Mouse (Mus musculus) intestine, postnatal 0 days (tissue): ENCODE results near the gene Tob2. TPM values are rescaled to one million over a fixed set of nuclear protein-coding genes. Genes with fewer than 3 reads are reported as not detected.

ENCODE experiments used
- ATAC-seq: fragments of 200-750 bp; cut with Nextera tagmentation; 2 replicates; pipeline ENCODE4 v1.8.0; 2017; ENCODE audit warnings: mild to moderate bottlenecking, moderate TSS enrichment, moderate library complexity
- H3K27ac ChIP-seq: fragments of 300-500 bp; sonication (generic); 2 replicates; pipeline ENCODE4 v1.5.1; 2014; ENCODE audit warnings: mild to moderate bottlenecking, low read depth, low read length, moderate library complexity
- H3K27me3 ChIP-seq: fragments of 300-500 bp; sonication (generic); replicated peaks from 2 replicates; pipeline ENCODE4 v1.6.1; 2014; ENCODE audit warnings: low read length, mixed read lengths; ENCODE audit not compliant: control insufficient read depth, insufficient read depth
- H3K36me3 ChIP-seq: fragments of 300-500 bp; sonication (generic); 2 replicates; pipeline ENCODE4 v1.6.1; 2014; ENCODE audit warnings: mild to moderate bottlenecking, moderate library complexity; ENCODE audit not compliant: control insufficient read depth, insufficient read depth
- H3K4me1 ChIP-seq: fragments of 300-500 bp; sonication (generic); replicated peaks from 2 replicates; pipeline ENCODE4 v1.6.1; 2014; ENCODE audit warnings: antibody characterized with exemption, low read length, mixed read lengths; ENCODE audit not compliant: control insufficient read depth, insufficient read depth
- H3K4me2 ChIP-seq: fragments of 300-500 bp; sonication (generic); replicated peaks from 2 replicates; pipeline ENCODE4 v1.6.1; 2014; ENCODE audit warnings: low read depth, mild to moderate bottlenecking, moderate library complexity
- H3K4me3 ChIP-seq: fragments of 300-500 bp; sonication (generic); 2 replicates; pipeline ENCODE4 v1.5.1; 2014; ENCODE audit warnings: low read depth, low read length
- H3K9ac ChIP-seq: fragments of 300-500 bp; sonication (generic); 2 replicates; pipeline ENCODE4 v1.6.1; 2014; ENCODE audit warnings: mild to moderate bottlenecking, low read depth, low read length
- H3K9me3 ChIP-seq: fragments of 300-500 bp; sonication (generic); 2 replicates; pipeline ENCODE4 v1.6.1; 2016; ENCODE audit warnings: mixed run types; ENCODE audit not compliant: control insufficient read depth
- CTCF ChIP-seq: sonication (generic); IDR thresholded peaks from 2 replicates; pipeline ENCODE4 v1.5.1; 2016; ENCODE audit warnings: low read depth, mild to moderate bottlenecking, control low read depth, antibody characterized with exemption, moderate library complexity
- WGBS: fragments of 180-500 bp; shearing (Covaris S2); extraction: QIAGEN DNeasy Blood & Tissue Kit; methylation state at CpG from one replicate; pipeline ENCODE4 v1.1.7; 2014; 5-methylcytosine and 5-hydroxymethylcytosine counted together
- polyA plus RNA-seq: library from polyadenylated mRNA; unstranded; fragments of >200 nt; fragmentation: Nextera tagmentation; extraction: Ambion mirVana; gene quantifications from 2 replicates; pipeline ENCODE4 v1.2.1, GENCODE M21; 2015

Tob2 gene
- polyA plus RNA-seq, 1 experiment from 2014 or later: 19.8 TPM

GRCm38 (mm10) chr15:81849104-81849503 lies 9.5 kb downstream of the Tob2 start:
- no peak overlapping the region for H3K9ac ChIP-seq

GRCm38 (mm10) chr15:81848301-81848700 lies 10.3 kb downstream of the Tob2 start:
- H3K9me3 ChIP-seq: no peaks in the 10 kb centered on the region
- H3K36me3 ChIP-seq: peaks cover 44% of the 10 kb centered on the region
- no peak overlapping the region for H3K4me2 ChIP-seq
- H3K27me3 ChIP-seq: no peaks in the 10 kb centered on the region
- H3K27ac ChIP-seq: no peak overlapping the region
- no peak for ATAC-seq
- H3K9ac ChIP-seq: no peak overlapping the region
- TF ChIP-seq CTCF: peak; percentile 84
- no peaks in the 10 kb centered on the region; the same call in 1 of the 2 replicates for H3K4me1 ChIP-seq
- H3K4me3 ChIP-seq: no peak overlapping the region
- WGBS: 29% methylated on average over 7 of the region's 7 CpGs

More at GRCm38 (mm10) chr15:81849104-81849503, 9.5 kb downstream of the Tob2 start:
- H3K27me3 ChIP-seq: no peaks in the 10 kb centered on the region
- H3K4me3 ChIP-seq: no peak overlapping the region
- no peak for ATAC-seq
- H3K4me1 ChIP-seq: no peaks in the 10 kb centered on the region; the same call in 1 of the 2 replicates
- H3K9me3 ChIP-seq: no peaks in the 10 kb centered on the region
- peaks cover 44% of the 10 kb centered on the region for H3K36me3 ChIP-seq
- H3K4me2 ChIP-seq: no peak overlapping the region
- no peak overlapping the region for H3K27ac ChIP-seq
- WGBS: 75% methylated on average over 9 of the region's 9 CpGs
- TF ChIP-seq CTCF: no peak

- Histone ChIP-seq H3K27ac (peak overlapping the region; percentile 3; the same call in 1 of the 2 replicates), H3K4me2 (no peak overlapping the region), H3K27me3 (no peaks in the 10 kb centered on the region), H3K4me3 (no peak overlapping the region), H3K9me3 (no peaks in the 10 kb centered on the region), H3K36me3 (peaks cover 43% of the 10 kb centered on the region), H3K9ac (no peak overlapping the region), H3K4me1 (no peaks in the 10 kb centered on the region; the same call in 1 of the 2 replicates)
- WGBS: 76% methylated on average over 5 of the region's 5 CpGs
- no peak for ATAC-seq
- no peak for TF ChIP-seq CTCF
Observed at GRCm38 (mm10) chr15:81847861-81848260, 10.7 kb downstream of the Tob2 start.

GRCm38 (mm10) chr15:81847161-81847560 lies 11.4 kb downstream of the Tob2 start:
- WGBS: 84% methylated on average over 4 of the region's 4 CpGs
- Histone ChIP-seq H3K27ac (0 out of 2 replicates have a peak overlapping the region, but pooled peaks have one; percentile 61), H3K4me2 (no peak overlapping the region), H3K4me1 (no peaks in the 10 kb centered on the region; the same call in 1 of the 2 replicates), H3K9ac (no peak overlapping the region), H3K36me3 (peaks cover 36% of the 10 kb centered on the region), H3K27me3 (no peaks in the 10 kb centered on the region), H3K9me3 (no peaks in the 10 kb centered on the region), H3K4me3 (no peak overlapping the region)
- no peak for TF ChIP-seq CTCF
- ATAC-seq: no peak

- no peak for TF ChIP-seq CTCF
- 79% methylated on average over 9 of the region's 9 CpGs for WGBS
- no peak overlapping the region for H3K9ac ChIP-seq
- no peaks in the 10 kb centered on the region; the same call in 1 of the 2 replicates for H3K4me1 ChIP-seq
- H3K27ac ChIP-seq: peak overlapping the region; percentile 61
- H3K4me2 ChIP-seq: no peak overlapping the region
- peaks cover 34% of the 10 kb centered on the region for H3K36me3 ChIP-seq
- no peaks in the 10 kb centered on the region for H3K27me3 ChIP-seq
- H3K4me3 ChIP-seq: no peak overlapping the region
- ATAC-seq: 0 out of 2 replicates have a peak, but pooled peaks have one; percentile 0
- no peaks in the 10 kb centered on the region for H3K9me3 ChIP-seq
Observed at GRCm38 (mm10) chr15:81846755-81847154, 11.8 kb downstream of the Tob2 start.

GRCm38 (mm10) chr15:81845724-81846123 lies 12.9 kb downstream of the Tob2 start:
- no peaks in the 10 kb centered on the region for H3K27me3 ChIP-seq
- H3K9ac ChIP-seq: no peak overlapping the region
- no peak overlapping the region for H3K4me3 ChIP-seq
- H3K27ac ChIP-seq: peak overlapping the region; percentile 61
- no peak for TF ChIP-seq CTCF
- H3K4me1 ChIP-seq: no peaks in the 10 kb centered on the region; the same call in 1 of the 2 replicates
- 9% methylated on average over 4 of the region's 4 CpGs for WGBS
- H3K36me3 ChIP-seq: peaks cover 24% of the 10 kb centered on the region
- peak; percentile 92 for ATAC-seq
- no peak overlapping the region for H3K4me2 ChIP-seq
- H3K9me3 ChIP-seq: no peaks in the 10 kb centered on the region
